Mouse (Mus musculus) gastrocnemius, adult 2 months (tissue): Measurements from ENCODE around the gene Prrc2c. TPM values are rescaled to one million over a fixed set of nuclear protein-coding genes. Genes with fewer than 3 reads are reported as not detected.
"Not testable (repeated sequence)": the region's sequence is repeated elsewhere in the genome, so short reads cannot be mapped to it uniquely, and the experiment has no call there.

Experiments
- DNase-seq: peaks from one replicate; pipeline ENCODE4 v3.0.0; 2022
- H3K27ac ChIP-seq: fragments of 200-600 bp; 2 replicates; pipeline ENCODE4 v1.8.1; 2022; ENCODE audit warnings: mild to moderate bottlenecking
- H3K4me3 ChIP-seq: fragments of 200-600 bp; 2 replicates; pipeline ENCODE4 v1.8.1; 2022; ENCODE audit warnings: mild to moderate bottlenecking, moderate library complexity
- CTCF ChIP-seq: fragments of 200-600 bp; IDR thresholded peaks from 2 replicates; pipeline ENCODE4 v1.8.1; 2022; ENCODE audit warnings: antibody characterized with exemption, mild to moderate bottlenecking, moderate library complexity
- intact Hi-C: fragments of 180-260 bp; cut with DNase I; formaldehyde crosslinking; loops from one replicate; pipeline ENCODE4 v1.15.1; 2025
- long read RNA-seq, 2 experiments: library from polyadenylated mRNA; stranded (forward); transcript quantifications; one replicate each; pipeline ENCODE4 v2.0.0; 2021
- total RNA-seq, 2 experiments: library from RNA; stranded (reverse); gene quantifications; 2 replicates each; pipeline ENCODE4 v1.2.3; 2021

Gene Prrc2c
- 10 to 100 TPM; 48.5 to 62.3 TPM for total RNA-seq
- long read RNA-seq, experiment 1, partial matches to known transcripts: 0 of 8 reads
- long read RNA-seq, experiment 1, other reads (novel, unspliced or antisense): 8 of 8 reads
- long read RNA-seq, experiment 2, partial matches to known transcripts: 0 of 5 reads
- long read RNA-seq, experiment 2, other reads (novel, unspliced or antisense): 5 of 5 reads

DNA sequence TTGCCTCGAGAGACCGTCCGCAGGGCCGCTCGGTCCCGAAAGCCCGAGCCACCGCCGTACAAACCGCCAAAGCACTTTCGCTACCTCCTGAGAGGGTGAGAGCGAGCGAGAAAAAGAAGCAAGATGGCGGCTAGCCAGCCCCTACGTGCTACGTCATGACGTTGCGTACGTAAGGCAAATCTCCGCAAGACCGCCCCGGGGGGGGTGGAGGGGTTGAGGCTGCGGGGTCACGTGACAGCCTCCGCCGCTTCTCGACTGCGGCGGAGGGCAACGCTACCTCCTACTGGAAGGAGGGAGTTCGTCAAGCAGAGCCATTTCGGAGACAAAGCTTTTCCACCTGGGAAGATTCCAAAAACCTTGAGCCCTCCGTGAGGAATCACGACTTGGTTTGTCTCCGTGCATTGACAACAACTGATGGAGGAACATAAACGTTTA, at the start of gene Prrc2c:
TSS of gene Prrc2c (minus strand) at position 156 of the 435 bp plus-strand sequence.
- intact Hi-C loops: no loop called here
- Histone ChIP-seq H3K4me3 (peak within 1 kb of the TSS; percentile 77), H3K27ac (peak within 1 kb of the TSS; percentile 99)
- DNase-seq: peak; percentile 99
- TF ChIP-seq CTCF: peak; percentile 64

DNA sequence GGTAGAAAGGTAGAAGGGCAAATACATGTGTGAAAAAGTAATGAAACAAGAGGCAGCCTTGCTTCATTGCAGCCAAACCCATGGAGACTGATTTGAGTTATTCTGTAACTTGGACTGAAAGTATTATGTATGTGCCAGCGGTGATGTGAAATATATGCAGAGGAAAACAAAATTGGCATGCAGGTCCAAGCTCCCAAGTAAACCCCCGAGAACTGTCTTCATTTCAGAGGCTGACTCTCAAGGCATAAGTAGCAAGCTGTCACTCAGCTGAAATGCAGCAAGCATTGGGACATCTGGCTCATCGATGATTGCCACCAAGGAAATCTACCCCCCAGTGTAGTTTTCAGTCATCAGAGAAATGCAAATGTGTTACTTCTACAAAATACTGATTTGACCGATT, 44.9 kb upstream of the Prrc2c start:
- no peak for DNase-seq
- no peak for TF ChIP-seq CTCF
- intact Hi-C loops: no loop called here
- Histone ChIP-seq H3K4me3 (no peak overlapping the region), H3K27ac (no peak overlapping the region)

DNA sequence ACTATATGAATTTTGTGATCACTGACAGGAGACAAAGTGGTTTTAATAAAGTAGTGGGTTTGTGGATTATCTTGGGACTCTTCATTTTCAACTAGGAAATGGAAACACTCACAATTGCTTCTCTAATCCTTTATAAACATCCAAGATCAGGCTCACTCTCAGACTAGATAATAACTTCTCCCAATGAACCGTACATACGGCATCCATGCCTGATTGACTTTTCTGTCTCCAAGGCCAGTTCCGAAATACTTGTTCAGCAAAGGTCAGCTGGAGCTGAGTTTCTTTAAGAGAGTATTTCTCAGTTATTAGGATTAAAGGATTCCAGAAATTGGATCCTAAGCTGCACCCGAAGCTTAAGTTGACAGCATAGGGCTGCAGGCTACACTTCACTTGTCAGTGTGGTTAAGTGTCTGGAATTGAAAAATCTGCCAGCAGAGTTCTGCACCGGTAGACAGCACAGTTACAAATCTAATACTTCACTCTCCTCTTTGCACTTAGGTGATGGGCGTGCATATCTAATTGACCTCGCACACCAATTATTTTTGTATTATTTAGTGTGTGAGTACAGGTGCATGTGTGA, 43.4 kb upstream of the Prrc2c start:
- no peak overlapping the region for H3K4me3 ChIP-seq
- H3K27ac ChIP-seq: no peak overlapping the region
- no peak for TF ChIP-seq CTCF
- intact Hi-C loops: no loop called here
- no peak for DNase-seq

DNA sequence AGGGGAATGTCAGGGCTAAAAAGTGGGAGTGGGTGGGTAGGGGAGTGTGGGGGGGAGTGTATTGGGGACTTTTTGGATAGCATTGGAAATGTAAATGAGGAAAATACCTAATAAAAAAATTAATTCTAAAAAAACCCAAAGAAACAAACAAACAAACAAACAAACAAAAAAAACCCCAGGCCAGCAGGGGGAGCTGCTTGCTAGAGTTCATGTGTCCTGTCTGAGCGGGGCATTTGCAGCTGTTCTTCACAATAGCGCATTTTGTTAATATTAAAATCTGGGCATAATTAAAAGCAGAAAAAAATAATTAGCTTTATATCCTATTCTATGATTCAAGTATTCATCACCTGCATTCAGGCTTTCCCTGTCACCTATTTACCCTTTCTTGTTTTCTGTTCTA, 40.7 kb upstream of the Prrc2c start:
- peak; percentile 30 for TF ChIP-seq CTCF
- intact Hi-C loops: not testable (repeated sequence)

DNA sequence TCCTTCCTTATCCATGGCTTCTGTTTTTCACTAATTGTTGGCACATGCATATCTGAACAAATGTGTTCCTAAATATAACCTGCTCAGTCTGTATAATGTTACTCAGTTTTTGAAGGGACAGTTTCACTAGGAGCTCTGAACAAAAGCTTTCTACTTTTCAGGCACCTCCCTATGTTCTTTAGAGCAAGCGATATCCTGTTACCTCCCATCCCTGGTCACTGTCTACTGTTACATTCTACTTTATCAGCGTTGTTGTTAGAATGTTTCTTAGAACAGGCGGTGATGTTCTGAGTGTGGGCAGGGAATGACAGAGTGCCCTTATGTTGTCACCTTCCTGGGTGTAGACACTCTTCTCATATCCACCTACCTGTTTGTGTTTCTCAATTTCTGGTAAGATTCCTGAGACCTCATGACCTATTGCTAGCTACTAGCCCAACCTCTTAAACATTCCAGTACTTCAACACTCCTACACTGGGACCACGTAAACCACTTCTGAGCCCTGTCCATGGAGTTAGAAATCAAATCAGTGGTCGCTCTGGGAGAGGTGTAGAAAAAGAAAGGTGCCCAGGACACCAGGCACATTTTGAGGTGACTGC, 37.7 kb upstream of the Prrc2c start:
- TF ChIP-seq CTCF: no peak
- Histone ChIP-seq H3K27ac (no peak overlapping the region), H3K4me3 (no peak overlapping the region)
- no peak for DNase-seq
- intact Hi-C loops: no loop called here

More for the DNA sequence above, 40.7 kb upstream of the Prrc2c start:
- not testable (repeated sequence) for H3K4me3 ChIP-seq, H3K27ac ChIP-seq, DNase-seq

DNA sequence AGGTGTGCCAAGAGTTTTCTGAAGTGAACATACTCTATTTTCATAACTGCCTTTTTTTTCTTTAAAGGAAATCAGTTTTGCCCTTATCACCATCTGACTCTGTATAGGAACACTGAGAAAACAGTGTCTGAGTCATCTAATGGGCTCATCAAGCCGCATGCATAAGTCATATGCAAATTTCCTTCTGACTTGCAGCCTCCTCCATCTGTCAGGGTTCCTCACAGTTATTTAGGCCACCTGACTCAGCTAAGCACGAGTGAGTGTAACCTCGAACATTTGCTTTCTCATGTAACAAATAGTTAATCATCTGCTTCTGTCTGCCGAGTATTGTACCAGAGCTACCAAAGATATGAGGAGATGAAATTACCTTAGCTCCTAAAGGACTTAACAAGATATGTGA, 33.3 kb upstream of the Prrc2c start:
- no peak for TF ChIP-seq CTCF
- intact Hi-C loops: no loop called here
- no peak for DNase-seq
- Histone ChIP-seq H3K27ac (no peak overlapping the region), H3K4me3 (no peak overlapping the region)

DNA sequence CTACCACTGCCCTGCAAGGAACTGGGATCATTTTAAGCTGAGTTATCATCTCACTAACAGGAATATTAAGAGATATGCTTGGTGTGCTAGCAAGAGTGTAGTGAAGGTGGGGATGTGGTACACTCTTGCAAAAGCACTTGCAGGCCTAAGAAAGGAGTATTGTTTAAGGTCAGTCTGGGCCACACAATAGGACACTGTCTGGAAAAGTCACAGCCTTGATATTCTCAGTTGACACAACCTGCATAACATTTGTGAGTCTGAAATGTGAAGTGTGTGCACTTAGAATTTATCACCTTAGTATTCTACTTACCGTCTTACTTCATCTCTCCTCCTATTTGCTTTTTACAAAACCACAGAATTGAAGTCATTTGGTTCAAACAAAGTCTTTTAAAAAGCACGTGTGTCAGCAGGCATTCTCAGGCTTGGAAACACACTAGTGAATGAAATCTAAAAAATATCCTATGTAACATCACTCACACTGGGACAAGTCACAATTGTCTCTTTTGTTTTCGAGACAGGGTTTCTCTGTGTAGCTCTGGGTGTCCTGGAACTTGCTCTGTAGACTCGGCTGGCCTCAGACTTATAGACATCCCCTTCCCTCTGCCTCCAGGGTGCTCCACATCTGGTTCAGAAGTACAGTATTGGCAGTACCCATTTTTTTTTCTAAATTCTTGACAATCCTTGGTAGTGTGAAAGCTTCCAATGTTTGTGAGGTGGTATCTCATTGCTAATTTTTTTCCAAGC, 31.4 kb upstream of the Prrc2c start:
- intact Hi-C loops: no loop called here
- H3K27ac ChIP-seq: no peak overlapping the region
- H3K4me3 ChIP-seq: no peak overlapping the region

DNA sequence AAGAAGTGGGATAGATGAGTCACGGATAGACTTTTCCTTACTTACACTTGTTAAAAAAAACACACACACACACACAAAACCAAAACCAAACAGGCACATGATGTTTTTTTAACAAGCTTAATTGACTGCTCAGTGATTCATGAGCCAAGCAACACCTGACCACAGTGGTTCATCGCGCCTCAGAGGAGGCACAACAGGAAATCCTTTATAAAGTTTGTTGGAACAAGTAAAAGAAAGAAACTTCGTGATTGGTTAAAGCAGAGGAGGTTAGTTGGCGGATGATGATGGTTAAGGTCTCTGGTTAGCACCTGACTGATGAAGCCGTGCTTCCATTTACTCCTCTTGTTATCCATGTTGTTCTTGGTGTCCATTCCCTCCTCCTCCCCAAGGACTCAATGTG, 11.7 kb upstream of the Prrc2c start:
- no peak overlapping the region for H3K27ac ChIP-seq
- no peak overlapping the region for H3K4me3 ChIP-seq
- no peak for TF ChIP-seq CTCF
- no peak for DNase-seq
- intact Hi-C loops: no loop called here

More for the DNA sequence above, 31.4 kb upstream of the Prrc2c start:
- TF ChIP-seq CTCF: no peak
- DNase-seq: no peak

DNA sequence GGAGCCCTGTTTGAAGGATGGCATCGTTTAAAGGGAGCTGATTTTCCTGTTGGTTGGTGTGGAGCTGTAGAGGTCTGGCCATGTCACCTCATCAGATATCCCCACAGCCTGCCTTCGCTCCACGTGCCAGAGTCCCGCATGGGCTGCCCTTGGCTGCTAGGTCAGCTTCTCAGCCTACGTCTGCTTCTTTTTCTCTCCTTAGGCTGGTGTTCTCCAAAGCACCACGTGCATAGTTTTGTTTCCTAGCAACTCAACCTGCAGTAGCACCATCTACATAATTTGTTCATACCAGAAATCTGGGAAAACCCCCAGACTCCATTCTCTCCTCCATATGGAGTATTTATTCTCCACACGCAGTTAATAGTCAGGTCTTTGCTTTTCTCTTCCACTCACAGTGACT, 9.3 kb upstream of the Prrc2c start:
- Histone ChIP-seq H3K4me3 (no peak overlapping the region), H3K27ac (no peak overlapping the region)
- intact Hi-C loops: no loop called here
- TF ChIP-seq CTCF: no peak
- no peak for DNase-seq

DNA sequence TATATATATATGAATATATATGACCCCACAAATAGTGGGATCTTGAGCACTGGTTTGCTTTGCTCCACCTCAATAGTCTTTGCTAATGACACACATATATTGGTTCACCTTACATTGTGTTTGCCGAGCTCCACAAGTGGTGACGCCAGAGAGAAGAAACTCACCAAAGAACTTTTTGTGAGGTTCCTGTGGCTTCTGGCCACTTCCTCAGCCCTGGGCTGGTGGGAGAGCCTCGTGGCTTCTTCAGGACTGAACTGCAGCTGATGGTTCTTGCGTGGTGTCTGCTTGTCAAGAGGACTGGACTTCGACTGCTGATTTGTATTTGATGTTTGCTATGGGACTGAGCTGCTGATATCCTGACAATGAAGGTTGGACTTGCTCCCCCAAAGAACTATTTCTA, 8.4 kb upstream of the Prrc2c start:
- Histone ChIP-seq H3K27ac (no peak overlapping the region), H3K4me3 (no peak overlapping the region)
- no peak for DNase-seq
- TF ChIP-seq CTCF: no peak
- intact Hi-C loops: no loop called here

DNA sequence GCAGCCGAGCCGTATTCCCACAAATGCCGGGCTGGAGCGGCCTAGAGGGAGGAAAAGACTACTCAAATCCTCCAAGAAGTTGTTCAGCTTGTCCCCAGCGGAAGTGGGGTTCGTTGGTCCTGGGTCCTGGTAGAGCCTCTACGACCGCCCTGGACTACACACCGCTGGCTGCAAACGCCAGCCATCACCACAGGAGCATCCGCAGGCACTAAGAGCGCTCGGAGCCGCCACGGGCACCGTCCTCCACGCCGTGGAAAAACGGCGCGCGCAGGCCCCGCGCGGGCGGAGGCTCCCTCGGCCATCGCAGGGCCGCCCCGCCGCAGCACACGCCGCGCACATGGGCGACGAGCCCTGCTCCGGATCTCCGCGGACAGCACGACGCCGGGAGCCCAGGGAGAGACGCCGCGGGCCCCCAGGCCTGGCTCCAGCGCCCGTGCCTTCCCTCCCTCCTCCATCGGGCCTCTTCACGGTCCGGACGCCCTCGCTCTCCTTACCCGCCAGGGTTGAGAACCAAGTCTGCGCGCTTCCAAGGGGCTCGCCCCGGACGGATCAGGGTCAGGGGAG, 443 bp downstream of the Prrc2c start:
- no peak for TF ChIP-seq CTCF
- Histone ChIP-seq H3K4me3 (peak overlapping the region; percentile 77), H3K27ac (peak overlapping the region; percentile 99)
- DNase-seq: no peak
- intact Hi-C loops: no loop called here

DNA sequence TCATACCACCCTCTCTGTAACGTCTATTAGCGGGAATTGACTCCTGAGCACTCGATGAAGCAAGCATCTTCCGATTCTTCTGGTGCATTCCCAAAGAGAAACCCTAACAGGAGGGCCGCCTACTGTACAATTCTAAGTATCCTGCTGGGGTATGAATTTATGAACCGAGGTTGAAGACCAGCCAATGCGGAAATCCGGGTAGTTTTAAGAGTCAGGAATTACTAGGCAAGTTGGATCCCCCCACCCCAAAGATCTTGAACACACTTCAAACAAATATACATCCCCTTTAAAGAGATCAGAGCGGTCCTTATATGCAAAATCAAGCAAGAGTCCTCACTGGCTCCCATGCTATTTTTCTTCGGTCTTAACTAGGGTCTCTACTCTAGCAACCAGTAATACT, 950 bp downstream of the Prrc2c start:
- DNase-seq: peak; percentile 43

DNA sequence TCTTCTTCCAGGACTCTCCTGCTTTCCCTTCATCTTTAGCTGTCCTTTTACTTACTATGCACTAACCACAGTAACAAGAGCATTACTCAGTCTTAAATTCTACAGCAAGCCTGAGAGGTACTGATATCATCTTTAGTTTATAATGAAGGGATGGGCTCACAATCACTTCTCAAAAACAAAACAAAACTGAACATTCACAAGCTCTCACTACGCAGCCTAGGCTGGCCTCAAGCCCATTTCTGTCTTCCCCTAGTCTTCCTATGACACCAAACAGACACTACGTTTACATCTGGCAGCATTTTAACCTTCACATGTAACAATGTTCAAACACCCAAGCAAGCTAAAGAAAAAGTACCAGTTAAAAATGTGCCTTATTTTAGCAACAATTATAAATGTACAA, 1.9 kb downstream of the Prrc2c start:
- Histone ChIP-seq H3K27ac (no peak overlapping the region), H3K4me3 (peak overlapping the region; percentile 77)
- intact Hi-C loops: no loop called here

More for the DNA sequence above, 950 bp downstream of the Prrc2c start:
- intact Hi-C loops: no loop called here
- peak overlapping the region; percentile 77 for H3K4me3 ChIP-seq
- TF ChIP-seq CTCF: no peak
- H3K27ac ChIP-seq: peak overlapping the region; percentile 99

More for the DNA sequence above, 1.9 kb downstream of the Prrc2c start:
- DNase-seq: no peak
- no peak for TF ChIP-seq CTCF
